Mouse (Mus musculus) stomach, postnatal 0 days (tissue): ENCODE measurements around the gene Rap1a. TPM values are rescaled to one million over a fixed set of nuclear protein-coding genes. Genes with fewer than 3 reads are reported as not detected.

Source experiments
- ATAC-seq: fragments of 200-750 bp; cut with Nextera tagmentation; 2 replicates; pipeline ENCODE4 v1.8.0; 2017; ENCODE audit not compliant: low FRiP score, low TSS enrichment
- DNase-seq: peaks from one replicate; pipeline ENCODE4 v3.0.0-alpha.2; 2016; ENCODE audit warnings: low spot score
- H3K27ac ChIP-seq: fragments of 300-500 bp; sonication (generic); replicated peaks from 2 replicates; pipeline ENCODE4 v1.5.1; 2014; ENCODE audit warnings: mild to moderate bottlenecking, control low read depth
- H3K27me3 ChIP-seq: fragments of 300-500 bp; sonication (generic); 2 replicates; pipeline ENCODE4 v1.6.1; 2014; ENCODE audit warnings: low read length; ENCODE audit not compliant: control insufficient read depth, insufficient read depth
- H3K36me3 ChIP-seq: fragments of 300-500 bp; sonication (generic); 2 replicates; pipeline ENCODE4 v1.6.1; 2014; ENCODE audit warnings: low read length, mixed read lengths; ENCODE audit not compliant: control insufficient read depth, insufficient read depth
- H3K4me1 ChIP-seq: fragments of 300-500 bp; sonication (generic); replicated peaks from 2 replicates; pipeline ENCODE4 v1.6.1; 2014; ENCODE audit warnings: antibody characterized with exemption; ENCODE audit not compliant: control insufficient read depth, insufficient read depth
- H3K4me2 ChIP-seq: fragments of 300-500 bp; sonication (generic); replicated peaks from 2 replicates; pipeline ENCODE4 v1.6.1; 2014; ENCODE audit warnings: low read depth, mild to moderate bottlenecking, control low read depth, moderate library complexity
- H3K4me3 ChIP-seq: fragments of 300-500 bp; sonication (generic); 2 replicates; pipeline ENCODE4 v1.5.1; 2014; ENCODE audit warnings: low read depth, low read length, control low read depth
- H3K9ac ChIP-seq: fragments of 300-500 bp; sonication (generic); 2 replicates; pipeline ENCODE4 v1.6.1; 2014; ENCODE audit warnings: mild to moderate bottlenecking, low read length, control low read depth, mixed read lengths
- H3K9me3 ChIP-seq: fragments of 300-500 bp; sonication (generic); 2 replicates; pipeline ENCODE4 v1.6.1; 2016; ENCODE audit warnings: low read length; ENCODE audit not compliant: control insufficient read depth
- CTCF ChIP-seq: IDR thresholded peaks from 2 replicates; pipeline ENCODE4 v1.5.1; 2016; ENCODE audit warnings: antibody characterized with exemption, low read depth, mild to moderate bottlenecking, moderate library complexity
- EP300 ChIP-seq: optimal IDR thresholded peaks from 2 replicates; pipeline ENCODE3; 2016; ENCODE audit warnings: antibody characterized with exemption
- WGBS: fragments of 180-500 bp; shearing (Covaris S2); extraction: QIAGEN DNeasy Blood & Tissue Kit; methylation state at CpG from one replicate; pipeline ENCODE4 v1.1.7; 2014; 5-methylcytosine and 5-hydroxymethylcytosine counted together
- polyA plus RNA-seq: library from polyadenylated mRNA; unstranded; fragments of >200 nt; fragmentation: Nextera tagmentation; extraction: Ambion mirVana; gene quantifications from 2 replicates; pipeline ENCODE4 v1.2.1, GENCODE M21; 2015

Rap1a gene
- polyA plus RNA-seq, 1 experiment from 2014 or later: 119 TPM

GRCm38 (mm10) chr3:105687324-105688060 is 113.6 kb downstream of the Rap1a start, which contains the start of gene Ddx20:
TSS of gene Ddx20 (minus strand) at chr3:105687574.
- peak within 1 kb of the TSS; percentile 73 for H3K4me3 ChIP-seq
- no peaks in the 10 kb centered on the region for H3K36me3 ChIP-seq
- peak; percentile 98 for DNase-seq
- peak; percentile 97 for ATAC-seq
- H3K9me3 ChIP-seq: no peaks in the 10 kb centered on the region
- H3K27ac ChIP-seq: peak within 1 kb of the TSS; percentile 81
- under 1% methylated on average over 72 of the region's 72 CpGs for WGBS
- 0 out of 2 replicates have a peak, but pooled peaks cover 3% of the 10 kb centered on the region for H3K4me1 ChIP-seq
- peak; percentile 100 for TF ChIP-seq EP300
- TF ChIP-seq CTCF: peak; percentile 78
- peak within 1 kb of the TSS; percentile 78 for H3K9ac ChIP-seq
- no peaks in the 10 kb centered on the region for H3K27me3 ChIP-seq
- peak within 1 kb of the TSS; percentile 86 for H3K4me2 ChIP-seq

- DNase-seq (peak; percentile 62), ATAC-seq (no peak; the same call in none of the 2 replicates)
- 6% methylated on average over 59 of the region's 60 CpGs for WGBS
- no peaks in the 10 kb centered on the region for H3K9me3 ChIP-seq
- H3K36me3 ChIP-seq: no peaks in the 10 kb centered on the region
- peak overlapping the region; percentile 41 for H3K27ac ChIP-seq
- H3K9ac ChIP-seq: peak overlapping the region; percentile 78
- H3K27me3 ChIP-seq: no peaks in the 10 kb centered on the region
- peak overlapping the region; percentile 86 for H3K4me2 ChIP-seq
- peak overlapping the region; percentile 73 for H3K4me3 ChIP-seq
- H3K4me1 ChIP-seq: 0 out of 2 replicates have a peak, but pooled peaks cover 3% of the 10 kb centered on the region
- TF ChIP-seq CTCF (no peak), EP300 (no peak)
Measured at GRCm38 (mm10) chr3:105686394-105687323, 114.5 kb downstream of the Rap1a start.

GRCm38 (mm10) chr3:105680346-105680745 is 120.8 kb downstream of the Rap1a start:
- TF ChIP-seq CTCF (no peak), EP300 (no peak)
- H3K27me3 ChIP-seq: no peaks in the 10 kb centered on the region
- WGBS: 87% methylated on average over 7 of the region's 7 CpGs
- DNase-seq: no peak
- ATAC-seq: no peak
- no peaks in the 10 kb centered on the region for H3K9me3 ChIP-seq
- no peak overlapping the region for H3K27ac ChIP-seq
- H3K4me3 ChIP-seq: no peak overlapping the region
- no peak overlapping the region for H3K4me2 ChIP-seq
- no peaks in the 10 kb centered on the region for H3K4me1 ChIP-seq
- H3K36me3 ChIP-seq: peaks cover 2% of the 10 kb centered on the region; the same call in 1 of the 2 replicates
- H3K9ac ChIP-seq: no peak overlapping the region

Other genes starting within 250 kb of the Rap1a start
- 14.7 and 16.0 TPM in 2 replicates for gene Ddx20, start 113.8 kb downstream of the Rap1a start, polyA plus RNA-seq
- gene Inka2, start 96.7 kb downstream of the Rap1a start, polyA plus RNA-seq: 2.8 and 2.9 TPM in 2 replicates
- gene Adora3, start 69.5 kb upstream of the Rap1a start, polyA plus RNA-seq: 0.34 and 0.47 TPM in 2 replicates
- 0.17 and 0.36 TPM in 2 replicates for gene Tmigd3, start 69.6 kb upstream of the Rap1a start, polyA plus RNA-seq
- gene I830077J02Rik, start 131.3 kb upstream of the Rap1a start, polyA plus RNA-seq: 0.63 and 1.2 TPM in 2 replicates
- gene Wdr77, start 158.0 kb upstream of the Rap1a start, polyA plus RNA-seq: 52.7 and 54.4 TPM in 2 replicates
- 406 and 414 TPM in 2 replicates for gene Atp5f1, start 158.8 kb upstream of the Rap1a start, polyA plus RNA-seq
- 0.54 and 0.56 TPM in 2 replicates for gene Ovgp1, start 172.4 kb upstream of the Rap1a start, polyA plus RNA-seq
- not detected in 2 replicates for gene Pifo, start 213.3 kb upstream of the Rap1a start, polyA plus RNA-seq
- 0.17 TPM in 1 of 2 replicates, not detected in the other for gene Chil5, start 231.5 kb upstream of the Rap1a start, polyA plus RNA-seq